Mouse (Mus musculus): ENCODE results near the gene Map7. TPM values are rescaled to one million over a fixed set of nuclear protein-coding genes. Genes with fewer than 3 reads are reported as not detected.

The Map7 gene
- total RNA-seq, 2 experiments from 2014 or later, result 93.5 to 134 TPM

DNA sequence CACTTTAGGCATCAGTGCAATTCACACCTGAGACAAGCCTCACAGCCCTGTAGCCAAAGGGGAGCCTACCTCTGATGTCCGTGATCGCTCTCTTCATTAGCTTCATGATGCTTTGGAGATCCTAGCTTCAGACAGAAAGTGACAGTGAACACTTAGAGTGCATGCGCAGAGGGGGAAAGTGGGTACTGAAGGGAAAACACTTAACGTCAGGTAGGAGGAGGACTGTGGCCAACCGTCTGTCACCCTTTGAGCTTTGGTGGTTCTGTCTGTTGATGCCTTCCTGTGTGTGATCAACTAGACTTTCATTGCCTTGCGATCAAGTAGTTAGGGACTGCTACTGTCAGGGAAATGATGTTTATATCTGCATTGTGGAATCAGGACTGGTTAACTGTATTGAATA lies 114.6 kb downstream of the Map7 start:
- intact Hi-C loops (cut with DNase I), result no loop called here
- DNase-seq (ENCODE audit: low spot score in 2 of 2), result no peak

DNA sequence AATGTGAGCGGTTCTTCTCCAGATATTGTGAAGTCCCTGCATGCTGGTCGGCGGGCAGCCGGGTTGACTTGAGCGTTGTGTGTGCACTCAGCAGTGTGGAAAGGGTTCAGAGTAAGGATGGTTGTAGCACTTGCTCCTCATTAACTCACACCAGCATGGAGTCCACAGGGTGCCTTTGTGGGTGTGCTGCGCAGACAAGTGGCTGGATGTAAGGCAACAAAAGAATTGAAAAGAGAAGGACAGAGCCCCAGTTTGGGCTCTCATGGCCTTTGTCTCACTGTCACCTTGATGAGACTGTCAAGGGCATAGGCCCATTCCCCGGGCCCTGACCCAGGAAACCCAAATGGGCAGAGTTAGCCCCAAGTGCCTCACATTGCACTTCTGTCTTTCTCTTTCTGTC lies 116.2 kb downstream of the Map7 start:
- intact Hi-C loops (cut with DNase I), result no loop called here
- no peak for DNase-seq (ENCODE audit: low spot score in 2 of 2)

DNA sequence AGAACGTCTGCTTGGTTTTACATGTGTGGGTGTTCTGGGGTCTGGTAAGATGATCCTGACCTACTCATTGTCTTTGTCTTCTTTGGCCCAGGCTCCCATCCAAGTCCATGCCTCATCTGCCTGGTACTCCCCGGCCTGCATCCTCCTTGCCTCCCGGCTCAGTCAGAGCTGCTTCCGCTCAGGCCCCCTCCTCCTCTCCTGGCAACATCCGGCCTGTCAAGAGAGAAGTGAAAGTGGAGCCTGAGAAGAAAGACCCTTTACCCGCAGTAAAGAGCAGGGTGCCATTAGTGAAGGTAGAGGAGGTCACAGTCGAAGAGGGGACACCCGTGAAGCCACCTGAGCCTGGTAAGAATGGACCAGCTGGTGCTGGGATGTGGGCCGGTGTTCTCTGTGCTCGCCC lies 118.8 kb downstream of the Map7 start:
- no peak for DNase-seq (ENCODE audit: low spot score in 2 of 2)
- intact Hi-C loops (cut with DNase I), result no loop called here

DNA sequence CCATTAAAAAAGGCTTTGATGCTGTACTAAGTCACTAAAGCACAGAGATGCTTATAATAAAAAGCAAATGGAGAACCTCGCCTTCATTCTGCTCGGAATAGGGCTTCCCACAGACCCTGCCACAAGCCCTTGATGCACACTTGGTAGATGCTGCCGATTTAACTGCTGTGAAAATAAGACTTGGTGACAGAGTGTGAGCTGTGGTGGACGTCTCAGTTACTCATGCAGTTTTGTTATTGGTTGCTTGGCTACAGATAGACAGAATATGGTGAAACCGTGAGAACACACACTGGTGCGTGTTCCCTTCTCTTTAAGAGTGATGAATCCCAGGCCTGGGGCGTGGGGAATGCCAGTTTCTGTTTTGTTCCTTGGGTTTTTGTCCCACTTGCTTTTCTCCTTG lies 120.7 kb downstream of the Map7 start:
- intact Hi-C loops (cut with DNase I), result no loop called here

DNA sequence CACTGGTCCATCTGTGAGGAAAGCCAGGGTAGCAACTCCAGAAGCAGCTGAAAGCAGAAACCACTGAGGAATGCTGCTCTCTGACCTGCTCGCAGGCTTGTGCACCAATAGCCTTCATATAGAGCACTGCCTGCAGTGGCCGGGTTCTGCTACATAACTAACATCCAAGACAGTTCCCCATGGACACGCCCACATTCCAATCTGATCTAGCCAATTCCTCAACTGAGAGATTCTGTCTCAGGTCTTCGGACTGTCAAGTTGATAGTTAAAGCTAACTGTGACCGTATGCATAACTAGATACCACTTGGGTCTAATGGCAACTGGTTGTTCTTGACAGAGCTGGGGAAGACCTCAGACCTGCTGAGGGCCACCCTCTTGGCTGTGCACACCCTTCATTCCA lies 124.1 kb downstream of the Map7 start:
- DNase-seq (ENCODE audit: low spot score in 2 of 2), result no peak
- intact Hi-C loops (cut with DNase I), result no loop called here

More for the DNA sequence above, 120.7 kb downstream of the Map7 start:
- DNase-seq (ENCODE audit: low spot score in 2 of 2), result no peak

DNA sequence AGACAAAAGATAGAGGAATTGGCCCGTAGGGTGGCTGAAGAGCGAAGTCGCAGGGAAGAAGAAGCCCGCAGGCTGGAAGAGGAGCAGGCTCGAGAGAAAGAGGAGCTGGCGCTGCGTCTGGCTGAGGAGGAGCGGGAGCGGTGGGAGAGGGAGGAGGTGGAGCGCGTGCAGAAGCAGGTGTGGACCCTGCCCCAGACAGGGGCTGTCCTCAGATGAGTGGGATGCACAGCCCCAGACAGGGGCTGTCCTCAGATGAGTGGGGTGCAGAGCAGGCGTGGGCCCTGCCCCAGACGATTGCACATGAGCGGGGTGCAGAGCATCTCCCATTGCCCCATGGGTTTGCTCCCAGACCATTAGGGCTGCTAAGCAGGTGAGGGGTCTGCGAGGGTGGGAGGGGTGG lies 125.0 kb downstream of the Map7 start:
- intact Hi-C loops (cut with DNase I), result no loop called here
- no peak for DNase-seq (ENCODE audit: low spot score in 2 of 2)

DNA sequence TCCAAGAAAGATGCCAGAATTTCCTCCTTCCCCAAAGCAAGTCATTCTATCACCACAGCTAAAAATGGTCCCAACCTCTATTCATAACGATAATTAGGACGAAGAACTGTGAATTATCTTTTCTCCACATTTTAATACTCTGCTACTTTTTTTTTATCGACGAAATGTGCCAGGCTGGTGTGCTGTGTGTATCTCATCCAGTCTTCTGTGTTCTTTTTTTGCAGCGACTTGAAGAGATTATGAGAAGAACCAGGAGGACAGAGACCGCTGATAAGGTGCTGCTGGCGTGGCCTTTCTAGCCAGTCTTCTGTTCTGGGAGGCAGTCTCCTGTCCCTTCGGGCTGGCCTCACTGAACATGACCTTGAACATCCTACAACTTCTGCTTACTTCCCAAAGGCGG lies 125.8 kb downstream of the Map7 start:
- no peak for DNase-seq (ENCODE audit: low spot score in 2 of 2)
- intact Hi-C loops (cut with DNase I), result no loop called here

DNA sequence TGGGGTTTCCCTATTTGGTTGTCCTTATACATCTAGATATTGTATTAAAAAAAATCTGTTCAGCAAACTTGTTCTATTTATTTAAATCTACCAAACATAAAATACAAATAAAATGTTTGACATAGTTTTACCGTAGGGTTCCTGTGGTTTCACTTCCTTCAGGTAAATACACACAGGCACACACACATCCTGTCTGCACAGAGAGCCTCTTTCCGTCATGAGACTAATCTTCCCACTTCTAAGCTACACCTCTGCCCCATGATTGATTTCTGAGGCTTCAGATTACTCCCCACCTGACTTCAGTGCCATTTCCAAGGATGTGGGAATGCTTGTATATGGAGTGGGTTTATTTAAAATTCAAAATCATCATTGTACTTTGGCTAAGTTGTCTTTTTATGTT lies 133.2 kb downstream of the Map7 start:
- intact Hi-C loops (cut with DNase I), result loop anchor here (5.0 kb wide), 1 partner anchor 134 kb away; the partner anchor contains the start of gene Map7

DNA sequence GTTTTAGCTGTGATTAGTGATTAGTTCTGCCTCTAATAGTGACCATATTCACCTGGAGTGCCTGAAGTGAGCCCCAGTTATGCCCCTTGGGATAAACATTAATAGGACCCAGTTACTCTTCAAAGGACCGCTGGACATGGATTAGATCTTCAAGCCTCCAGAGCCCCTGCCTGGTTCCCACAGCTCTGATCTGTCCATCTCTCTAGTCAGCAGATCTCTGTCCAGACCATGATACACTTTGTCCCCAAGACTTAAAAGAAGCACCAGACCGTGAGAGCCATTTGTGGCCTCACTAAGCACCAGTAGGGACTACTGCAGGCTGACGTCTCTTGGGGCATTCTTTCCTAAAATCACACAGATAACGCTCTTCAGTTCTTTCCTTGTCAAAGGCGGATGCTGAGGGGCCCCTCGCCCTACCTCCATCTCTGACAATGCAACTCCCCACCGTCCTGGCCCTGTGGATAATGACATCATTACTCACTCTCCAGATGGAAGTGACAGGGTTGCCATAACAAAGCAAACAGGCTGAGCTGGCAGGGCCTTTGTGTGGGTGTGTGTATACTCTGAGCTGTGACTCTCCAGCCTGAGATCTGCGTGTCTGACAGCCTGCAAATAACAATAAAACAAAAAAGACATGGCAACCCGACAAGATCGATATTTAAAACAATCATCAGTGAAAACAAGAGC lies 137.2 kb downstream of the Map7 start:
- intact Hi-C loops (cut with DNase I), result no loop called here
- DNase-seq (ENCODE audit: low spot score in 2 of 2), result peak; percentile 30 to 34

More for the DNA sequence above, 133.2 kb downstream of the Map7 start:
- no peak for DNase-seq (ENCODE audit: low spot score in 2 of 2)

DNA sequence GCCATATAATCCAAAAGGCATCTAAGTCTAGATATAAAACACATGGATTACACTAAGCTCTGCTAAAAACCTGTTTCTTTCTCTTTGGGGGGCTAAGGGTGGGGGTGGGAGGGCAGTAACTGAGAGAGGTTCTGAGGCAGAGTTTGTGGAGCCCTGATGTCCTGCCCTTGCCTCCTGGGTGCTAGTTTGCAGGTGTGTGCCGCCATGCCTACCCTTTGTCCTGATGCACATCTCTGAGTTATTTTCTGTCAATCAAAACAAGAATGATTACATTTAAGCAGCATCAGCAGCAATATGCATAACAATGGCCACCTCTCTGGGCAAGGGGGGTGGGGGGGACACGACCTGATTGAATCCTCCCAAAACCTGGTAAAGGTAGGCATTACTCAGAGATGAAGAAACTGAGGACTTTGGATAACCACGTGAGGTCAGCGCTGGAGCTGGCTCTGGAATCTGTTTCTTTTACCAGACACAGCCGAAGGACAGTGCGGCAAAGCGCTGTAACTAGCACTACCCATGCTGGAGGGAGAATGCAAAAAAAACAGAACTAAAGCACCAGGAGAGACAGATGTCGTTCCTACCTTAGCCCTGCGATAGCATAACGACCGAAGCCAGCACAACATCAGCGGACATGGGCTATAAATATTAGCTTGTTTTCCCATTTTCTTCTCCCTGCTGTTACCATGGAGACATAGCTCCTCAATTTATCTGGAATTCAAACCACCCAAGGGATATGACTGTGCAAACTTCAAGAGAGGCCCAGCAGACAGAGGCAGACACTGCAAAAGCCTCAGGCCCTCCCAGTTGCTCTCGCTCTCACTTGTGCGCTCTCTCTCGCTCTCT lies 137.9 kb downstream of the Map7 start:
- peak; percentile 22 to 45 for DNase-seq (ENCODE audit: low spot score in 2 of 2)
- intact Hi-C loops (cut with DNase I), result no loop called here

DNA sequence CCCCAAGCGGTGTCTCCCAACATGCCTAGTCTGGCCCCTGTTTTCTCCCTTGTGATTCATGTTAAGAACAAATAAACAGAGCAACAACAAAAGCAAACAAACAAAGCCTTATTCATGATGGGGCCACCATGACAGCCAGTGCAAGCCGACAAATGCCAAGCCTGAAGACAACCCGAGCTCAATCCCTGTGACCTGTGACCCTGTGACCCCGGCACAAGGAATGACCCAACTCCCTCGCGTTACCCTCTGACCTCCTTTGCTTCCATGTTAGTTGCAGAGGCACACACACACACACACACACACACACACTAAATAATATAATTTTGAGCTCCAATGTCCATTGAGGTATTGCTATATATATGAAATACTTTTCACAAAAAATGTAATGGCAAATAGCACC lies 139.1 kb downstream of the Map7 start:
- intact Hi-C loops (cut with DNase I), result no loop called here
- DNase-seq (ENCODE audit: low spot score in 2 of 2), result no peak

DNA sequence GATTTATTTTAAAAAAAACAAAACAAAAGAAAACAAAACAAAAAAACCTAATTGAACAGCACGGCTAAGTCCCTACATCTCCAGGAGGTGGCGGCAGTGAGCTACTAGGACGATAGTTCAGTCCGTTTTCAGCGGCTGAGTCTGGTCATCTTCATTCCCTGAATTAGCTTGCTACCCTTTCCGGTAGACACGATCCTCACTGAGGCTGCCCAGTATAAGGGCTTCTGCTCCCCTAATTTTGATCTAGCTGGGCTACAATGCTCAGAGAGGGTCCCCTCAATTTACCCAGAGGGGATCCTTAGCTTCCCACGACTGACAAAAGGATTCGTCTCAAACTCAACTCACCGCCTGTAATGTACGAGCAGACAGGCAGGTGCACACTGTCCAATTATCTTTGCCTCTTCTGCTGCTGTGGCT lies 142.2 kb downstream of the Map7 start:
- intact Hi-C loops (cut with DNase I), result no loop called here
- peak; percentile 65 to 79 for DNase-seq (ENCODE audit: low spot score in 2 of 2)

DNA sequence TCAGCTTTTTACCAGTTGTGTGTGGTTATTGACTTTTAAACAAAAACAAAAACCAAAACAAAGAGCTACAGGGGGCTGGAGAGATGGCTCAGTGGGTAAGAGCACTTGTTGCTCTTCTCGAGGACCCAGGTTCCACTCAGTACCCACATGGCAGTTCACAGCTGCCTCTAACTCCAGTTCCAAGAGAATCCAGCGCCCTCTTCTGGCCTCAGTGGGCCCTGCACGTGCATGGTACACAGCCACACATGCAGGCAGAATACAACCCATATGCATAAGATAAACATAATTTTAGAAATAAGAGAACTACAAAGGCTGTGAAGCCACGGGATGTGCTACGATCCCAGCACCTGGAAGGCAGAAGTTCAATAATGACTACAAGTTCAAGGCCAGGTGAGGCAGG lies 147.7 kb downstream of the Map7 start:
- intact Hi-C loops (cut with DNase I), result no loop called here
- DNase-seq (ENCODE audit: low spot score in 2 of 2), result no peak

DNA sequence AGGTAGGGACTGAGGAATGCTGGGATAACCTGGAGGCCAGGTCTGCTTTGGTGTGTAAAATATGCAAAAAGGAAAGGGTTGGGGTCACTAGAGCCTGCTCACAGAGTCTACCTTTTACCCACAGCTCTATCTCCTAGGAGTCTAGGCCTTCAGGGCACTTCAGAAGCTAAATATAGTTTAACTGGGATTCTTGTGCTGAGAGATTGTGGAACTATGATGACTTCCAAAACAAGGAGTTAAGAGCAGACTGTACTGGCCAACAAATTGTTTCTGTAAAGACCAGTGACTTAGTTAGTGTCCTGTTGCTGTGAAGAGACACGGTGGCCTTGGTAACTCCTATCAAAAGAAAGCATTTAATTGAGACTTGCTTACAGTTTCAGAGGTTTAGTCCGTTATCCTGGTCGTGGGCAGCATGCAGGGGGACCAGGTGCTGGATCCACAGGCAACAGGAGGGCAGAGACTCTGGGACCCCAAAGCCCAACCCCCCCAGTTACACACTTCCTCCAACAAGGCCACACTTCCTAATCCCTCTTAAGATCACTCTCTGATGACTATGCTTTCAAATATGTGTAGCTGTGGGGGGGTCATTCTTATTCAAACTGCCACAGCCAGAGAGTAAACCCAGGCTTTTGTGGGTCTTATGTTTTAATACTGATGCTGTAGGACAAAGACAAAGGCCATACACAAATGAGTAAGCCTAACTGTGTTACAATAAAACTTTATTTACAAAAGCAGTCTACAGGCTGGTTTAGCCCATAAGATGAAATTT lies 150.1 kb downstream of the Map7 start:
- no peak for DNase-seq (ENCODE audit: low spot score in 2 of 2)
- intact Hi-C loops (cut with DNase I), result no loop called here

DNA sequence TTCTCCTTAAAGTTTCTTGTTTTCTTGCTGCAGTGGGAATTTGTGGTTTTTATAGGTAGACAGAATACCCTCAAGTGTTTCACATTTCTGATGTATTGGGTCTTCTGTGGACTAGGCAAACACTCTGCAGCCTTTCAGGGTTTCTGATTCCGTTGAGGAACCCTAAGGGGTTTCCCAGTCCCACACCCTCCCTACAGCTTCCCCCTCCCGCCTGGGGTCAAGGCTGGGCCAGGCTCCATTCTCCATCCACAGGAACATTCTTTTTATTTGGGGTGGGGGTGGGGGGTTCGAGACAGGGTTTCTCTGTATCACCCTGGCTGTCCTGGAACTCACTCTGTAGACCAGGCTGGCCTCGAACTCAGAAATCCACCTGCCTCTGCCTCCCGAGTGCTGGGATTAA lies 150.8 kb downstream of the Map7 start:
- intact Hi-C loops (cut with DNase I), result no loop called here

DNA sequence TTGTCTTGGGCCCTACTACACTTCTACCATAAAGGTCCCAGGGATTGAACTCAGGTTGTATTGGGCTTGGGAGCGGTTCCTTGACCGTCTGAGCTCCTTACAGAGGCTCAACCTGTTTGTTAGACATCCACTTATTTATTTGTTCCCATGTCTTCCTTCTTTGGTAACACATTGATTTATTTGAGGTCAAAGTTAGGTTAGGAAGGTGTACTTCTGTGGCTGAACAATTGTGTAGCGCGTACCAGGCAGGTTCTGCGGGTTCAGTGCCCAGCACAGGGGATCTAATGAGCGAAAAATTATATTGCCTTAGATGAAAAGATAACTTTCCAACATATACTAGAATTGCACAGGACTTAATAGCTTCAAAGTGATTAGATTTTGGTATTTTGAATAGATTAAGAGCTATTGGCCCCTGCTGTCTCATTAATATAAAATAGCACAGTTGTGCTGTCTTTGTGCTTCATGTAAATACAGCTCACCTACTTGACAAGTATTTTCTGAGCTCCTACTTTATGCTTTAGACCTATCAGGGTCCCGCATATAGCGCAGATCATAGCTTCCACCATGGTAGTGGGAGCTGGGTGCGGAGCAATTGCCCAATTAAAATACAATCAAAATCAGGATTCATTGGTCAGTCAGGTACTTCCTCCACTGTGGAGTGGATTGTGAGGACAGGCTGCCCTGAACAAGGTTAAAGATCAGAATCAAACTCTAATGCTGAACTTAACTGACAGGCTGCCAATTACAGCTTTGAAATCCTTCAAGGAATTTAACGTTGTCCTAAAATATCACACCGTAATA lies 162.9 kb downstream of the Map7 start:
- no peak for DNase-seq (ENCODE audit: low spot score in 2 of 2)

More for the DNA sequence above, 150.8 kb downstream of the Map7 start:
- DNase-seq (ENCODE audit: low spot score in 2 of 2), result no peak

DNA sequence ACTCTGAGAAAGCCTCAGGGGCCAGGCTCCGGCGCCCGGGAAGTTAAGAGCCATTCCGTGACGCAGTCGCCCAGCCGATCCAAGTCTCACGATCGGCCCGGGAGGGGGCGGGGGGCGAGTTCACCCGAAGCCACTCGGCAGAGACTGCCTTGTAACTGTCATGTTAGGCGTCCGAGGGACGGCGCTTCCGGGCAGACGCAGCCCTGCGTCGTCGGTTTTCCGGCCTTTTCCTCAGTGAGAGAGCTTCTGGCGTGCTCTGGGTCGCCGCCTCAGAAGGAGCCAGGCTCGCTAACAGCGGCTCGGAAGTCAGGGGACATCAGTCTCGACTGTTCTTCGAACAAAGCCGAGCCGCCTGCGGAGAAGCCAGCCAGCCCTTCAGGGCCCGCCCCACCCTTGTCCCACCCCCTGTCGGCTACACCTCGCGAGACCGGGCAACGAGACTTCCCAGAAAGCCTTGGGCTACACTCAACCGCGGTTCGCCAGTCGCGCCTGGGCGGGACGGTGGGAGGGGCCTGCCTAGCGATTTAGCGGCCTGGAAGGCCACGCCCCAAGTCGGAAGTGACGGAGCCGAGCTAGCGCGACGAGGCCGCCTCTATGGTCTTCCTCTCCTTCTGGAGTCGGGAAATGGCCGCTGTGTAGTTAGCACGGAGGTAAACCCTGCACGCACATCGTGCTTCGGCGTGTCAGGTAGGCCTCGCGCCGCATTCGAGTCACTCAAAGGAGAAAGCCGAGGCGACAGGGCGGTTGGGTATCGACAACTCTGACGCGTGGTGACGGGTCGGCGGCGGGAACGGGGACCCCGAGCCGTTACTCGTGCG lies 163.9 kb downstream of the Map7 start, which contains the start of gene Bclaf1:
TSS of gene Bclaf1 (plus strand) at position 552 of the 818 bp plus-strand sequence.
- intact Hi-C loops (cut with DNase I), result no loop called here
- peak; percentile 99 for DNase-seq (ENCODE audit: low spot score in 2 of 2)

More for the DNA sequence above, 162.9 kb downstream of the Map7 start:
- intact Hi-C loops (cut with DNase I), result no loop called here

DNA sequence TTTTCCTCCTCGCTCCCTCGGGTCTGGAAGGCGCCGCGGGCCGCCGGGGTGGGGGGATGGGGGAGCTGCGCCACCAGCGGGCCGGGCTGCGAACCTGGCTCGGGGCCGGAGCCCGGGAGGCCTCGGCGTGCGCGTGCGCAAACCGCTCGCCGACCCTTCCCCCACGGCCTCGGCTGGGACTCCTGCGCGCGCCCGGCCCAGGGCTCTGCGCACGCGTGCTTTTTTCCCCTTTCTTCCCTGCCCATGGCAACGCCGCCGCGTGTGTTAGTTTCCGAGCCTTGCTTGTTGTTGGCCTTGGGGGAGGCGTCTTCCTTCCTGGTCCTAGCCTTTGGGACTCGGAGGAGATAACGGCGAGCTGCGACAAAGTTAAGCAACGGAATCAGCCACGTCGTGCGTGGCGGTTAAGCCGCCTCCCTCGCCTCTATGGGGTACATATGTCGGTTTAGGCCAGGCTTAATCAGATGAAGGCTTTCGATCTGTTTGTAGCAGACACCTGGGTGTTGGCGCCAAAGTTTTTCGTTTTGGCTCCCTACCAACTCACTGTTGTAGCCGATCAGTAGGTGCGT lies 164.5 kb downstream of the Map7 start:
- intact Hi-C loops (cut with DNase I), result no loop called here
- peak; percentile 89 to 93 for DNase-seq (ENCODE audit: low spot score in 2 of 2)

All from left cerebral cortex, postnatal 36 days (tissue).